In genomic region chr8:120189440-120189839, GRCm38 (mm10) we compare ENCODE assay signal across 21 mouse cellular contexts. TPM values are rescaled to one million over a fixed set of nuclear protein-coding genes. Genes with fewer than 3 reads are reported as not detected.
DNase-seq lines count a peak whose midpoint lies in the region; ATAC-seq lines count a peak whose summit lies in the region.
"Had no signal": no experiment of that assay in that cellular context is flagged by ENCODE, and none has a peak within 500 bp of the region (broad histone marks: within the 10 kb centered on the region; RNA-seq: fewer than 3 reads in every experiment).

No protein-coding gene starts in this region.

- ATAC-seq in kidney, embryonic 14.5 days (ENCODE audit: low FRiP score, low TSS enrichment), result no peak
- ATAC-seq: forebrain, postnatal 0 days; intestine, postnatal 0 days; liver, postnatal 0 days had no signal

- H3K4me3 ChIP-seq in kidney, embryonic 14.5 days (ENCODE audit: low read length), result no peak overlapping the region
- no peak overlapping the region for H3K4me3 ChIP-seq in embryonic facial prominence, embryonic 10.5 days
- H3K4me3 ChIP-seq: hindbrain, embryonic 15.5 days; midbrain, embryonic 12.5 days had no signal

- DNase-seq in cerebellum, adult 9-11 months, result peak; percentile 59
- DNase-seq in cerebellum, adult 11-12 months, result no peak
- peak; percentile 49 for DNase-seq in kidney, adult 18-20 months
- no peak for DNase-seq in embryonic facial prominence, embryonic 10.5 days (ENCODE audit: low spot score)
- peak; percentile 60 to 66 for DNase-seq in kidney, postnatal 36 days
- DNase-seq in urinary bladder, postnatal 36 days (ENCODE audit: low spot score in 2 of 2), result no peak
- DNase-seq: B cell, adult 2 months; cerebellum, postnatal 36 days; forebrain, postnatal 0 days; heart, adult 18-20 months; layer of hippocampus, adult 9-11 months; liver; liver, postnatal 0 days; right cerebral cortex, postnatal 4 days; thymus, postnatal 4 days had no signal

- no peak overlapping the region for H3K9ac ChIP-seq in kidney, embryonic 14.5 days (ENCODE audit: low read depth, low read length)
- H3K9ac ChIP-seq: forebrain, postnatal 0 days; hindbrain, embryonic 15.5 days; liver, postnatal 0 days; midbrain, embryonic 12.5 days had no signal

- peaks cover 35% of the 10 kb centered on the region for H3K4me1 ChIP-seq in kidney, embryonic 14.5 days (ENCODE audit: control insufficient read depth, insufficient read depth, low read length)
- H3K4me1 ChIP-seq in embryonic facial prominence, embryonic 10.5 days, result peaks cover 59% of the 10 kb centered on the region

- no peaks in the 10 kb centered on the region for H3K36me3 ChIP-seq in kidney, embryonic 14.5 days (ENCODE audit: control insufficient read depth, insufficient read depth, low read length)
- no peaks in the 10 kb centered on the region for H3K36me3 ChIP-seq in embryonic facial prominence, embryonic 10.5 days (replicated peaks)
- H3K36me3 ChIP-seq: hindbrain, embryonic 15.5 days; midbrain, embryonic 12.5 days had no signal

- no peak overlapping the region for H3K4me2 ChIP-seq in kidney, embryonic 14.5 days (replicated peaks; ENCODE audit: low read depth, low read length)
- H3K4me2 ChIP-seq: hindbrain, embryonic 15.5 days; midbrain, embryonic 12.5 days had no signal

- H3K9me3 ChIP-seq in kidney, embryonic 14.5 days (ENCODE audit: control insufficient read depth, low read length), result 0 out of 2 replicates have a peak, but pooled peaks cover 3% of the 10 kb centered on the region
- H3K9me3 ChIP-seq in embryonic facial prominence, embryonic 10.5 days, result no peaks in the 10 kb centered on the region; the same call in 1 of the 2 replicates
- H3K9me3 ChIP-seq: hindbrain, embryonic 15.5 days; midbrain, embryonic 12.5 days had no signal

- 70% methylated on average over 6 of the region's 6 CpGs for WGBS in kidney, embryonic 14.5 days
- WGBS in embryonic facial prominence, embryonic 10.5 days, result 84% methylated on average over 6 of the region's 6 CpGs

- no peak overlapping the region for H3K27ac ChIP-seq in kidney, embryonic 14.5 days (ENCODE audit: low read depth, low read length)
- H3K27ac ChIP-seq in embryonic facial prominence, embryonic 10.5 days (replicated peaks), result 0 out of 2 replicates have a peak overlapping the region, but pooled peaks have one; percentile 57
- H3K27ac ChIP-seq: macrophage had no signal

- H3K27me3 ChIP-seq in kidney, embryonic 14.5 days (ENCODE audit: control insufficient read depth, insufficient read depth, low read length), result no peaks in the 10 kb centered on the region
- peaks cover 4% of the 10 kb centered on the region; the same call in 1 of the 2 replicates for H3K27me3 ChIP-seq in embryonic facial prominence, embryonic 10.5 days (replicated peaks; ENCODE audit: low read depth, poor library complexity, severe bottlenecking)
- H3K27me3 ChIP-seq: hindbrain, embryonic 15.5 days; midbrain, embryonic 12.5 days had no signal

RNA-seq across cellular contexts. Expression of gene Fam92b, which starts 12.2 kb away (rescaled TPM):
- polyA plus RNA-seq in kidney, embryonic 14.5 days (2014; fragmentation: Nextera tagmentation; extraction: Ambion mirVana), result 0.24 TPM in 1 of 2 replicates, not detected in the other
- polyA plus RNA-seq in embryonic facial prominence, embryonic 10.5 days (2016; fragmentation: Nextera tagmentation; extraction: Ambion mirVana), result 0.83 and 0.86 TPM in 2 replicates
- polyA plus RNA-seq: heart, postnatal 0 days; intestine, postnatal 0 days; liver, postnatal 0 days; macrophage had no signal

RNA-seq across cellular contexts. Expression of gene Gse1, which starts 38.8 kb away (rescaled TPM):
- polyA plus RNA-seq in kidney, embryonic 14.5 days (2014; fragmentation: Nextera tagmentation; extraction: Ambion mirVana), result 11.3 and 12.1 TPM in 2 replicates
- polyA plus RNA-seq in embryonic facial prominence, embryonic 10.5 days (2016; fragmentation: Nextera tagmentation; extraction: Ambion mirVana), result 9.9 and 10.2 TPM in 2 replicates

Comparison
In these comparisons a context has a peak if more than half of its experiments do, and no peak if none do; other contexts are left out.
1. DNase-seq: peak in cerebellum, adult 9-11 months (single experiment), kidney, adult 18-20 months (single experiment) and kidney, postnatal 36 days (2 of 2); none in cerebellum, adult 11-12 months (single experiment), embryonic facial prominence, embryonic 10.5 days (single experiment) and urinary bladder, postnatal 36 days (0 of 2).